Mouse (Mus musculus): Measurements from ENCODE around the gene Asic1. TPM values are rescaled to one million over a fixed set of nuclear protein-coding genes. Genes with fewer than 3 reads are reported as not detected.

Asic1 gene
- total and polyA plus RNA-seq, 2 experiments, result 0.16 TPM; not detected in 1

DNA sequence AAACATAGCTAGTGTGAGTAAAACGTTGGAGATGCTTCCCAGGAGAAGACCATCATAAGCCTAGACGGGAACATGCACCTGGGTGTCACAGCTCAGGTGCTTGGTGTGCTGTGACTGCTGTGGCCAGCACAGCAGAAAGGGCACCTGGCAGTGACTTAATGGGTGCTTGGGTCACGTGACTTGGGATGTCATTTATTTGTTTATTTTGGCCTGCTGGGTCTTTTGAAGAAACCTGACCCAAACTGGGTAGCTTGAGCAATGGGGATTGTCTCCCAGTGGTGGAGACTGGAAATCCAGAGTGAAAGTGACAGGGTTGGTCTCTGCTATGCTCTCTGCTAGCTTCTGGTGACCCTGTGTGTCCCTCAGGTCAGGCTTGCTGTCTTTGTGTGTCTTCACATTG is 41.3 kb downstream of the Asic1 start:
- Histone ChIP-seq H3K27me3 (ENCODE audit: control insufficient read depth, insufficient read depth, low read length) (no peaks in the 10 kb centered on the region), H3K79me2 (ENCODE audit: control insufficient read depth, insufficient read depth, low read length) (no peaks in the 10 kb centered on the region), H3K9ac (ENCODE audit: low read depth, low read length) (no peak overlapping the region), H3K27ac (replicated peaks; ENCODE audit: insufficient read depth, low read depth, low read length) (peak overlapping the region; percentile 67), H3K4me1 (ENCODE audit: control insufficient read depth, insufficient read depth, low read length) (peaks cover 38% of the 10 kb centered on the region), H3K4me3 (ENCODE audit: insufficient read depth, low read depth, low read length) (no peak overlapping the region), H3K36me3 (ENCODE audit: control insufficient read depth, insufficient read depth, low read length) (peaks cover 4% of the 10 kb centered on the region; the same call in 1 of the 2 replicates)
- DNase-seq (ENCODE audit: extremely low read depth, low read depth, low spot score), result peak; percentile 98
- TF ChIP-seq CTCF (IDR thresholded peaks at IDR 0.05; ENCODE audit: low read depth, low read length) (no peak), POLR2A (IDR thresholded peaks at IDR 0.05; ENCODE audit: extremely low read depth, insufficient read depth, low read length) (no peak)
- WGBS, result 26% methylated on average over 3 of the region's 3 CpGs

DNA sequence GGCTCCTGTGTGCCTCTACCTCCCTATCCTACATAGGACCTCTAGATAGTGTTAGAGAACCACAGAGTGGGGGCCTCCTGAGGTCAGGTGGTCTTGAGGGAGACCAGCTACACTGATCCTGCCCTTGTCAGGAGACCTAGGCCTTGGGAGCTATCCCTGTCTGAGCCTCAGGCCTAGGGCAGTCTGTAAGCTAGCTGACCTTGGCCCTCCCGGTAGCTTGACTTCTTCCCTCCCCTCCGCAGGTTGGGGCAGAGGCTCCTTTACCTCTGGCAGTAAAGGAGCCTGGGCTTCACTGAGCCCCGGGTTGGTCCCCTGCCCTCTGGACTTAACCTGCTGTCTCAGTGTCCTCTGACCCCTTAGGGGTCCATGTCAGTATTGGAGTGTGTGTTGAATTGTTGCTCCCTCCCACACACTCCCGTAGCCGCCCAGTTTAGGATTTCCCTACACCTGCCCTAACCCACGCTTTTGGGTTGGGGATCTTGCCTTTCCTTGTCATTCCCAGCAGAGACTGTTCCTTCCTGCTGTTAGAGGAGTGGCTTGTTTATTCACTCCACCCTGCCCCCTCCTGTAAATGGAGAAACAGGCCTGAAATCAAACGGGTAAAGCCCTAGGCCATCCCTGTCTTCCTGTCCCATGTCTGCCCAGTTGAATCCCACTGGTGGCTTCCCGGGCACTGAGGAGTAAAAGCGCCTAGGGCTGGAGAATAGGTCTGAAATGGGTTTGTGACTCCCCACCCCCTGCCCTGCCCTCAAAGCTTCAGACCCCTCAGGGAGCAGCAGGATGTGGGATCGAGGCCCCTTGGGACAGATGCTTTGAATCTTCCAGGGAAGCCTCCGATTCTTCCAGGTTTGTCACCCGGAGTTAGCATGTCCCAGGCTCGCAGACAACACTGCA is 42.7 kb downstream of the Asic1 start:
- H3K27me3 ChIP-seq (ENCODE audit: control insufficient read depth, insufficient read depth, low read length), result no peaks in the 10 kb centered on the region
- DNase-seq (ENCODE audit: extremely low read depth, low read depth, low spot score), result no peak
- TF ChIP-seq CTCF (IDR thresholded peaks at IDR 0.05; ENCODE audit: low read depth, low read length), result no peak
- TF ChIP-seq POLR2A (IDR thresholded peaks at IDR 0.05; ENCODE audit: extremely low read depth, insufficient read depth, low read length), result no peak
- H3K4me3 ChIP-seq (ENCODE audit: insufficient read depth, low read depth, low read length), result no peak overlapping the region
- H3K36me3 ChIP-seq (ENCODE audit: control insufficient read depth, insufficient read depth, low read length), result no peaks in the 10 kb centered on the region
- H3K4me1 ChIP-seq (ENCODE audit: control insufficient read depth, insufficient read depth, low read length), result peaks cover 44% of the 10 kb centered on the region
- 68% methylated on average over 13 of the region's 13 CpGs for WGBS
- H3K27ac ChIP-seq (replicated peaks; ENCODE audit: insufficient read depth, low read depth, low read length), result no peak overlapping the region
- H3K9ac ChIP-seq (ENCODE audit: low read depth, low read length), result no peak overlapping the region
- no peaks in the 10 kb centered on the region for H3K79me2 ChIP-seq (ENCODE audit: control insufficient read depth, insufficient read depth, low read length)

DNA sequence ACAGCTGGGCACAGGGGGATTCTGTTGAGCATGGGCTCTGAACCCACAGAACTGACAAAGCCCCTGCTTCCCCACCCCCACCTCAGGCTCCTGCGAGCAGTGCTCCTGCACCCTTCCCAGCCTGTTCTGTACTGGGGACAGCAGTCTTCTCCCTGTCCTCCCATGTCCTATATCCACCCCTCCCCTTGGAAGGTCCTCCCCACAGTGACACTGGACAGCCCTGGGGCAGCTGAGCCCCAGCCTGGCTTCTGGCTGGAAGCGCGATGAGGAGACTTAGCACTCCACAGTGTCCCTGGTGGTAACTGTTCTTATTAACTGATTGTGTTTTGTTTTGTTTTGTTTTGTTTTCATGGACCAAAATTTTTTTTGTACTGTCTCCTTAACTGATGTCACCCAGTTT is 43.4 kb downstream of the Asic1 start:
- no peaks in the 10 kb centered on the region for H3K27me3 ChIP-seq (ENCODE audit: control insufficient read depth, insufficient read depth, low read length)
- no peak for DNase-seq (ENCODE audit: extremely low read depth, low read depth, low spot score)
- TF ChIP-seq CTCF (IDR thresholded peaks at IDR 0.05; ENCODE audit: low read depth, low read length), result no peak
- TF ChIP-seq POLR2A (IDR thresholded peaks at IDR 0.05; ENCODE audit: extremely low read depth, insufficient read depth, low read length), result no peak
- no peak overlapping the region for H3K27ac ChIP-seq (replicated peaks; ENCODE audit: insufficient read depth, low read depth, low read length)
- no peaks in the 10 kb centered on the region for H3K79me2 ChIP-seq (ENCODE audit: control insufficient read depth, insufficient read depth, low read length)
- H3K9ac ChIP-seq (ENCODE audit: low read depth, low read length), result no peak overlapping the region
- WGBS, result 80% methylated on average over 3 of the region's 3 CpGs
- no peak overlapping the region for H3K4me3 ChIP-seq (ENCODE audit: insufficient read depth, low read depth, low read length)
- no peaks in the 10 kb centered on the region for H3K36me3 ChIP-seq (ENCODE audit: control insufficient read depth, insufficient read depth, low read length)
- peaks cover 44% of the 10 kb centered on the region for H3K4me1 ChIP-seq (ENCODE audit: control insufficient read depth, insufficient read depth, low read length)

DNA sequence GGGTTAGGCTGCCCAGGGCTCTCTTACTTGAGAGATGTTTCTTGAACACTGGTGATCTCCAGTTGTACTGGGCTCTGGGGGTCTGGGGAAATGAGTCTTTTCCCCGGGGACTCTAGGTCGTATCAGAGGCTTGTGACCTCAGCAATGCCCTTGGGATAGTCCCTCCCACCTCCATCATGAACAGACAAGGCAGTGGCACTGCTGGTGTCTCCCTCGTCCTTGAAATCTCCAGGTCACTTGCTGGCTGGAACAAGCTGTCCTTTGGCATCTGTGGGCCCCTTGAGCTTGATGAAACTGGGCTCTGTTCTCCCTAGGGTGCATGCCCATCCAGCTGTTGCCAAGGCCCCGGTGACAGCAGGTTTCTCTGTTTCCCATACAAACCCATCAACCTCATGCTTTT is 44.0 kb downstream of the Asic1 start:
- DNase-seq (ENCODE audit: extremely low read depth, low read depth, low spot score), result no peak
- TF ChIP-seq POLR2A (IDR thresholded peaks at IDR 0.05; ENCODE audit: extremely low read depth, insufficient read depth, low read length) (no peak), CTCF (IDR thresholded peaks at IDR 0.05; ENCODE audit: low read depth, low read length) (no peak)
- H3K27ac ChIP-seq (replicated peaks; ENCODE audit: insufficient read depth, low read depth, low read length), result no peak overlapping the region
- H3K9ac ChIP-seq (ENCODE audit: low read depth, low read length), result no peak overlapping the region
- no peaks in the 10 kb centered on the region for H3K27me3 ChIP-seq (ENCODE audit: control insufficient read depth, insufficient read depth, low read length)
- WGBS, result 81% methylated on average over 4 of the region's 4 CpGs
- H3K36me3 ChIP-seq (ENCODE audit: control insufficient read depth, insufficient read depth, low read length), result no peaks in the 10 kb centered on the region
- H3K4me1 ChIP-seq (ENCODE audit: control insufficient read depth, insufficient read depth, low read length), result peaks cover 46% of the 10 kb centered on the region
- no peak overlapping the region for H3K4me3 ChIP-seq (ENCODE audit: insufficient read depth, low read depth, low read length)
- H3K79me2 ChIP-seq (ENCODE audit: control insufficient read depth, insufficient read depth, low read length), result peaks cover 3% of the 10 kb centered on the region; the same call in 1 of the 2 replicates

DNA sequence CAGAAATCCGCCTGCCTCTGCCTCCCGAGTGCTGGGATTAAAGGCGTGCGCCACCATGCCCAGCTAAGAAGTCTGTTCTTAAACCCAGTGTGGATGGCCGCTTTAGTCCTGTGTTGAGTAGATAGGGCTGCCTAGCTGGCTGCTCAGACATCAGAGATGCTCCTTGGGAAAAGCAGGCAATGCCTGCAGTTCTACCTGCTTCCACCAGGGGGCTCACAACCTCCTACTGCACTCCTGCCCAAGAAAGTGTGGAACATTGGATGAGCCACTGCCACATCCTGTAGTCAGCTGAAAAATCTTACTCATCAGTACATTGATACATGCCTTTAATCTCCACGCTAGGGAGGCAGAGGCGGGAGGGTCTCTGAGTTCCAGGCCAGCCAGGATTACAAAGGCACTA is 44.7 kb downstream of the Asic1 start:
- Histone ChIP-seq H3K4me1 (ENCODE audit: control insufficient read depth, insufficient read depth, low read length) (peaks cover 49% of the 10 kb centered on the region), H3K9ac (ENCODE audit: low read depth, low read length) (no peak overlapping the region), H3K4me3 (ENCODE audit: insufficient read depth, low read depth, low read length) (no peak overlapping the region), H3K79me2 (ENCODE audit: control insufficient read depth, insufficient read depth, low read length) (peaks cover 3% of the 10 kb centered on the region; the same call in 1 of the 2 replicates), H3K27ac (replicated peaks; ENCODE audit: insufficient read depth, low read depth, low read length) (peak overlapping the region; percentile 87; the same call in 1 of the 2 replicates), H3K27me3 (ENCODE audit: control insufficient read depth, insufficient read depth, low read length) (no peaks in the 10 kb centered on the region), H3K36me3 (ENCODE audit: control insufficient read depth, insufficient read depth, low read length) (no peaks in the 10 kb centered on the region)
- TF ChIP-seq CTCF (IDR thresholded peaks at IDR 0.05; ENCODE audit: low read depth, low read length) (peak; percentile 96), POLR2A (IDR thresholded peaks at IDR 0.05; ENCODE audit: extremely low read depth, insufficient read depth, low read length) (no peak)
- DNase-seq (ENCODE audit: extremely low read depth, low read depth, low spot score), result peak; percentile 68
- 47% methylated on average over 7 of the region's 7 CpGs for WGBS

Data from liver, adult 2 months (tissue).